Mouse (Mus musculus) layer of hippocampus, adult 6 months (tissue): ENCODE data around the gene BC051019. TPM values are rescaled to one million over a fixed set of nuclear protein-coding genes. Genes with fewer than 3 reads are reported as not detected.

Experiments
- long read RNA-seq, 2 experiments: library from polyadenylated mRNA; unstranded; transcript quantifications; one replicate each; pipeline ENCODE4 v2.0.0; 2019 to 2020
- polyA plus RNA-seq: library from polyadenylated mRNA; unstranded; fragments of <200 nt; fragmentation: Nextera tagmentation; gene quantifications from 2 replicates; pipeline ENCODE4 v1.2.3, GENCODE M21; 2021

Gene BC051019
- 0.48 and 0.77 TPM in 2 replicates for polyA plus RNA-seq
- long read RNA-seq, experiment 1, partial matches to known transcripts = 0 of 1 reads
- long read RNA-seq, experiment 1, other reads (novel, unspliced or antisense) = 0 of 1 reads
- long read RNA-seq, experiment 2, partial matches to known transcripts = 0 of 1 reads
- long read RNA-seq, experiment 2, other reads (novel, unspliced or antisense) = 1 of 1 reads

DNA sequence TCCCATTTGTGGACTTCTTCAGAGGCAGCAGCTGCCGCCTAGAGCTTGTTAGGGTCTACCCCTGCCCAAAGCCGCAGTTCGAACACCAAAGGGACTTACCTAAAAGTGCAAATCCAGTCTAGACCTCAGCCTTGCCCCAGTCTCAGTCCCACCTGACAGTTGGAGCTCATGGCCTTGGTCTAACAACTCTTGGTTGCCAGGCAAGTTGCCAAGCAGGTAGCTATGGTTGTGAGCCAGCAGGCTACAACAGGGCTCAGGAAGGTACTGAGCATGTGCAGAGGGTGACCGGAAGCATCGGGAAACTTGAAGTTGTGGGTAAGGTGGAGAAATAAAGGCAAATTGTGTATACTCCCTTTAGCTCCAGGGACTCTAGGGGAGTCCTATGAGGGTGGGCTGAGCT, at the start of gene BC051019:
BC051019 (minus strand) TSS at position 154 of the 400 bp plus-strand sequence.

DNA sequence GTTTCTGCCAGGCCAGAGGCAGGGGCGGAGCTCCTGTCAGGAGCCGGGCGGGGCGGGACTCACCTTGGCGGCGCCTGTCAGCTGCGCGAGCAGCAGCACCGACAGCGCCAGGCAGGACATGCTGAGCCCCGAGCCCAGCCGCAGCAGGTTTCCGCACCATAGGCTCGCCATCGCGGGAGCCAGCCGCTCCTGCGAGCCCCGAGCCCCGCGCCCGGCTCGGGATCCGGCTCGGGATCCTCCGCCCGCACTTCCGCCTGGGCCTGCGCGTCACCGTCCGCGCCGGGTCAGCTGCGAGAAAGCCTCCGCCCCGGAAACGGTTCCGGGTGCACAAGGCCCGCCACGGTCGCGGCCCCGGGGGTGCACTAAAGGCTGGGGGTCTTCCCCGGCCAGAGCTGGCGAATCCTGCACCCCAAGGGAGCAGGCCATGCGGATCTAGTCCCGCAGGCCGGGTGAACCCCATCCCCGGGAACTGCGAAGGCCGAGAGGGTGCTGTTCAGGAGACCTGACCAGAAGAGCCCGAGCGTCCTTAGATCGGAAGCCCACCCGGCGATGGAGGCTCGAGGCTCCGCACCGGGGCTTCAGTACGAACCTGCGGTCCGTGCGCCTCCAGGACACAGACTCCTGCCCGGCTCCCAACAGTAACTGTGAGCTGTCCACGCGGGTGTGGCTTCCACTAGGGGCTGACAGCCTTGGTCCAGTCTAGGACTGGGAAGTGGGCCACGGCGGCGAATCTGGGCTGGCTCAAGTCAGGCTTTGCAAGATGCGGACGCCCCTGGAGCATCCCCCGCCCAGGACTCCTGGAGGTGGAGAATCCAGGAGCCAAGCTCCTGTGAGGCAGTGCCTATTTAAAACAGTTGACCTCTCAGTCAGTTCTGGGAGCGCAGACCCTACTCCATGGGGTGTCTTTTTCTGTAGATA, 28.6 kb upstream of the BC051019 start, which contains the start of gene Tmem9b:
Tmem9b (minus strand) TSS at position 868 of the 918 bp plus-strand sequence.

GRCm38 (mm10) chr7:109731626-109732025, 8.0 kb upstream of the BC051019 start, which contains the start of gene Ascl3:
TSS of gene Ascl3 (minus strand) at chr7:109731726.

GRCm38 (mm10) chr7:109703190-109704015, 20.2 kb downstream of the BC051019 start, which contains the start of the genes St5 and Akip1:
TSS of gene St5 (minus strand) at chr7:109703605.
TSS of gene Akip1 (plus strand) at chr7:109703690.

Other genes starting within 250 kb of the BC051019 start
- gene Trim66, start 215.7 kb downstream of the BC051019 start, polyA plus RNA-seq = 1.3 and 1.6 TPM in 2 replicates
- gene Rpl27a, start 204.7 kb downstream of the BC051019 start, polyA plus RNA-seq = 647 and 819 TPM in 2 replicates
- gene St5, start 20.2 kb downstream of the BC051019 start, polyA plus RNA-seq = 5.1 and 5.9 TPM in 2 replicates
- 12.6 and 16.1 TPM in 2 replicates for gene Akip1, start 20.2 kb downstream of the BC051019 start, polyA plus RNA-seq
- not detected in 2 replicates for gene Ascl3, start 7.9 kb upstream of the BC051019 start, polyA plus RNA-seq
- gene Tmem9b, start 29.0 kb upstream of the BC051019 start, polyA plus RNA-seq = 222 and 244 TPM in 2 replicates
- 80.9 and 89.7 TPM in 2 replicates for gene Nrip3, start 58.2 kb upstream of the BC051019 start, polyA plus RNA-seq
- 0.39 and 0.44 TPM in 2 replicates for gene Scube2, start 141.8 kb upstream of the BC051019 start, polyA plus RNA-seq
- 50.1 and 50.6 TPM in 2 replicates for gene Dennd5a, start 236.6 kb upstream of the BC051019 start, polyA plus RNA-seq